Mouse (Mus musculus) hindbrain, embryonic 16.5 days (tissue): Measurements from ENCODE around the gene Pdhx. TPM values are rescaled to one million over a fixed set of nuclear protein-coding genes. Genes with fewer than 3 reads are reported as not detected.

Experiments
- ATAC-seq: fragments of 200-750 bp; cut with Nextera tagmentation; 2 replicates; pipeline ENCODE4 v1.8.0; 2017; ENCODE audit warnings: moderate TSS enrichment, moderate library complexity
- H3K27ac ChIP-seq: fragments of 300-500 bp; sonication (generic); 2 replicates; pipeline ENCODE4 v1.5.1; 2014; ENCODE audit warnings: low read depth, mild to moderate bottlenecking, control low read depth, low read length, moderate library complexity
- H3K27me3 ChIP-seq: fragments of 300-500 bp; sonication (generic); replicated peaks from 2 replicates; pipeline ENCODE4 v1.6.1; 2014; ENCODE audit warnings: low read length; ENCODE audit not compliant: control insufficient read depth, insufficient read depth
- H3K36me3 ChIP-seq: fragments of 300-500 bp; sonication (generic); 2 replicates; pipeline ENCODE4 v1.6.1; 2014; ENCODE audit warnings: mild to moderate bottlenecking, low read length, moderate library complexity, mixed read lengths; ENCODE audit not compliant: control insufficient read depth, insufficient read depth
- H3K4me1 ChIP-seq: fragments of 300-500 bp; sonication (generic); 2 replicates; pipeline ENCODE4 v1.6.1; 2014; ENCODE audit warnings: low read depth, low read length; ENCODE audit not compliant: control insufficient read depth, insufficient read depth
- H3K4me2 ChIP-seq: fragments of 300-500 bp; sonication (generic); 2 replicates; pipeline ENCODE4 v1.6.1; 2014; ENCODE audit warnings: mild to moderate bottlenecking, low read length, control low read depth, moderate library complexity
- H3K4me3 ChIP-seq: fragments of 300-500 bp; sonication (generic); 2 replicates; pipeline ENCODE4 v1.5.1; 2014; ENCODE audit warnings: mild to moderate bottlenecking, low read length, control low read depth, moderate library complexity
- H3K9ac ChIP-seq: fragments of 300-500 bp; sonication (generic); 2 replicates; pipeline ENCODE4 v1.6.1; 2014; ENCODE audit warnings: low read depth, mild to moderate bottlenecking, control low read depth, low read length, moderate library complexity
- H3K9me3 ChIP-seq: fragments of 300-500 bp; sonication (generic); 2 replicates; pipeline ENCODE4 v1.6.1; 2014; ENCODE audit warnings: mild to moderate bottlenecking, low read length, moderate library complexity; ENCODE audit not compliant: control insufficient read depth
- polyA plus RNA-seq: library from polyadenylated mRNA; unstranded; fragments of >200 nt; fragmentation: Nextera tagmentation; extraction: Ambion mirVana; gene quantifications from 2 replicates; pipeline ENCODE4 v1.2.1, GENCODE M21; 2015

The Pdhx gene
- polyA plus RNA-seq, 1 experiment from 2014 or later: 78.3 TPM

GRCm38 (mm10) chr2:102971951-102972350 lies 101.4 kb downstream of the Pdhx start:
- H3K27ac ChIP-seq: no peak overlapping the region
- no peak for ATAC-seq
- no peaks in the 10 kb centered on the region for H3K4me1 ChIP-seq
- H3K9ac ChIP-seq: no peak overlapping the region
- H3K4me2 ChIP-seq: no peak overlapping the region
- no peak overlapping the region for H3K4me3 ChIP-seq
- 0 out of 2 replicates have a peak, but pooled peaks cover under 1% of the 10 kb centered on the region for H3K9me3 ChIP-seq
- no peaks in the 10 kb centered on the region for H3K36me3 ChIP-seq
- H3K27me3 ChIP-seq: no peaks in the 10 kb centered on the region

Other genes starting within 250 kb of the Pdhx start
- 4.7 and 5.1 TPM in 2 replicates for gene Cd44, start 171.8 kb downstream of the Pdhx start, polyA plus RNA-seq
- 49.2 and 54.8 TPM in 2 replicates for gene Apip, start 162 bp upstream of the Pdhx start, polyA plus RNA-seq
- gene Ehf, start 229.8 kb upstream of the Pdhx start, polyA plus RNA-seq: 0.10 and 0.14 TPM in 2 replicates